Mouse (Mus musculus): ENCODE measurements around the gene Cdh6. TPM values are rescaled to one million over a fixed set of nuclear protein-coding genes. Genes with fewer than 3 reads are reported as not detected.

The Cdh6 gene
- polyA plus RNA-seq, 1 experiment from 2014 or later: 33.8 TPM

DNA sequence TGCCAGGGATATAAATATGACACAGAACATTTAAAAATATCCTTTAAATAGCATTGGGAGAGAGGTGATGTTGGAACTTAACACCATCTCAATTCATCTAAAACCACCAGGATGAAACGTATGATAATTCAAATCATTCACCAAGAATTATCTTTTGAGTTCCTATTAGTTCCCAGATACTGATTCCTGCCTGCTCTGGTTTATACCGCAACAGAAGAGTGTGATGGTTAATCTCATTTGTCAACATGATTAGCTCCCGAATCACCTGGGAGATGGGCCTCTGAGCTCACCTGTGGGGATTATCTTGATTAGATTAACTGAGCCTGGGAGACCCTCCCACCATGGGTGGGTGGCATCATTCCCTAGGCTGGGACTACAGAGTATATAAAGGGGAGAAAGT lies 41.0 kb downstream of the Cdh6 start:
- H3K4me3 ChIP-seq (ENCODE audit: low read length): no peak overlapping the region
- H3K27ac ChIP-seq (ENCODE audit: low read length): no peak overlapping the region
- H3K4me2 ChIP-seq (replicated peaks; ENCODE audit: low read depth, low read length): no peak overlapping the region
- no peak for ATAC-seq (ENCODE audit: low FRiP score, low TSS enrichment)
- H3K4me1 ChIP-seq (ENCODE audit: insufficient read depth, low read length): no peaks in the 10 kb centered on the region
- H3K36me3 ChIP-seq (ENCODE audit: insufficient read depth, low read length): no peaks in the 10 kb centered on the region
- 94% methylated on average over 3 of the region's 3 CpGs for WGBS
- H3K9me3 ChIP-seq (ENCODE audit: low read length): 0 out of 2 replicates have a peak, but pooled peaks cover 2% of the 10 kb centered on the region
- no peaks in the 10 kb centered on the region for H3K27me3 ChIP-seq (ENCODE audit: insufficient read depth, low read length)
- no peak overlapping the region for H3K9ac ChIP-seq (replicated peaks; ENCODE audit: low read length)

DNA sequence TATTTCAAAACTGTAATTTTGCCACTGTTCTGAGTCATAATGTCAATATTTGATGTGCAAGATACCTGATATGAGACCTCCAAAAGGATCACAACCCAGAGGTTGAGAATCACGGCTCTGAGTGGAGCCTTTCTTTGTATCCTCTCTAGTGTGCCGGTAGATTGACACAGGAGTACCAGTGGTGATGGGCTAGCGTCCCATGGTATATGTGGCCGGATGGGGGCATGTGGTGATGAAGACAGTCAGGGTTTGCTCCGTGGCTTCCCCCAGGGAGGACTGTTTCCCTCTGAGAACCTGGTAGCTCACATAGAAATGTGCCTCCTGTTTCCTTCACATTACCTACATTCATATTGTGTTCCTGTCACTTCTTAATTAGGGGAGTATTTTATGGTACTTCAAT lies 43.2 kb downstream of the Cdh6 start:
- H3K27me3 ChIP-seq (ENCODE audit: insufficient read depth, low read length): no peaks in the 10 kb centered on the region
- H3K4me2 ChIP-seq (replicated peaks; ENCODE audit: low read depth, low read length): no peak overlapping the region
- H3K9me3 ChIP-seq (ENCODE audit: low read length): 0 out of 2 replicates have a peak, but pooled peaks cover 2% of the 10 kb centered on the region
- WGBS: 80% methylated on average over 5 of the region's 5 CpGs
- H3K36me3 ChIP-seq (ENCODE audit: insufficient read depth, low read length): no peaks in the 10 kb centered on the region
- no peak overlapping the region for H3K27ac ChIP-seq (ENCODE audit: low read length)
- H3K9ac ChIP-seq (replicated peaks; ENCODE audit: low read length): no peak overlapping the region
- no peak for ATAC-seq (ENCODE audit: low FRiP score, low TSS enrichment)
- H3K4me3 ChIP-seq (ENCODE audit: low read length): no peak overlapping the region
- no peaks in the 10 kb centered on the region for H3K4me1 ChIP-seq (ENCODE audit: insufficient read depth, low read length)

DNA sequence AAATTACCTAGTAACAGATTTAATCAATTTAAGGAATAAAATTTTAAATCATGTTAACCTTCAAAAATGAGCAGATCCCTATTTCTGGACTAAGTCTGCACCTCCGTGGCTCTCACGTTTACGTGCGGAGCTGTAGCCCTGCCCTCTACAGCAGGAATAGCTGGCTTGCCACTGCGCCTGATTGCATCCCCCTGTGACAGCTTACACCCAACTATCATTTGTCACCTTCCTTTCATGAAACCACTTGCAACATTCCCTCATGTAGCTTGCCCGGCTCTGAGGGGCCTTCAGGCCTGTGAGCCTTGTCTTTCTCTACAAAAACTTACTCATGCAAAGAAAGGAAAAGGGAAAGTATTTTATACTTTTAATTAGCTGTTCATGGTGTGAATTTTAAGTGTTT lies 73.1 kb downstream of the Cdh6 start:
- H3K36me3 ChIP-seq (ENCODE audit: insufficient read depth, low read length): no peaks in the 10 kb centered on the region
- no peaks in the 10 kb centered on the region for H3K27me3 ChIP-seq (ENCODE audit: insufficient read depth, low read length)
- no peak for ATAC-seq (ENCODE audit: low FRiP score, low TSS enrichment)
- no peaks in the 10 kb centered on the region for H3K4me1 ChIP-seq (ENCODE audit: insufficient read depth, low read length)
- no peak overlapping the region for H3K4me3 ChIP-seq (ENCODE audit: low read length)
- H3K9ac ChIP-seq (replicated peaks; ENCODE audit: low read length): no peak overlapping the region
- no peak overlapping the region for H3K27ac ChIP-seq (ENCODE audit: low read length)
- H3K9me3 ChIP-seq (ENCODE audit: low read length): no peaks in the 10 kb centered on the region
- WGBS: 51% methylated on average over 6 of the region's 6 CpGs
- no peak overlapping the region for H3K4me2 ChIP-seq (replicated peaks; ENCODE audit: low read depth, low read length)

DNA sequence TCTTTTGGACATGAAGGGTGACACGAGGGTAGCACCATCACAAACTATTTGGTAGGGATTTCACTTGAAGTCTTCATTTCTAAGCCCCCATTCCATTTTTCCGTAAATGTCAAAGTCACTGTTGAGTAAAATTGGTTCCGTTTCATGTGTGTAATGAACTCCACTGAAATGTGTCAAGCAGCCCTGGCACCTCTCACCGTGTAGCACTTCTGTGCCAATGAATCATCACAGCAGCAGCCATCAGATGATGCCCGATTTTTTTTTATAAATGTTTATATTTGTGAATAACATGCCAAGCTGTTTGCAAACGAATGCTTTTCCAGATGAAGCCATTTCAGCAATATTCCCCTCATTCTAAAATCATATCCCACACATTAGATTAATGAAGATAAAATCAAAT lies 75.6 kb downstream of the Cdh6 start:
- Histone ChIP-seq H3K9me3 (ENCODE audit: low read length) (no peaks in the 10 kb centered on the region), H3K36me3 (ENCODE audit: insufficient read depth, low read length) (no peaks in the 10 kb centered on the region), H3K27ac (ENCODE audit: low read length) (no peak overlapping the region), H3K4me1 (ENCODE audit: insufficient read depth, low read length) (no peaks in the 10 kb centered on the region), H3K27me3 (ENCODE audit: insufficient read depth, low read length) (no peaks in the 10 kb centered on the region), H3K4me2 (replicated peaks; ENCODE audit: low read depth, low read length) (no peak overlapping the region), H3K4me3 (ENCODE audit: low read length) (no peak overlapping the region), H3K9ac (replicated peaks; ENCODE audit: low read length) (no peak overlapping the region)
- 84% methylated on average over 6 of the region's 6 CpGs for WGBS
- no peak for ATAC-seq (ENCODE audit: low FRiP score, low TSS enrichment)

DNA sequence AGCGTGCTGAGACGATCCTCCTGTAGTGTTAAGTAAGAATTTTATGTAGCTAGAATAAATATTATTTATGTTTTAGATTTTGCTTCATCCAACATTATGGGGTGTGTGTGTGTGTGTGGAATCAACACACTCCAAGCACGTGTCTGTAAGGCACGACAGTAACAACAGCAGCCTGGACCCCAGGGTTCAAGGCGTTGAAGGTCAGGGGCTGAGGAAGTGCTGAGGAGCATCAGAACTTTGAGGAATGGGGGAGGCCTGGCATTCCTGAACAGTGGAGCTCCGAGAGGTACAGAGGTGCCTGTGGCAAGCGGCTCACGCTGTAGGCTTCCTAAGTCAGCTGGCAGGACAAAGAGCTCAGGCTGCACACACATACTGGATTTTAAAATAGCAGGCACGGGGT lies 78.1 kb downstream of the Cdh6 start:
- Histone ChIP-seq H3K4me3 (ENCODE audit: low read length) (no peak overlapping the region), H3K27me3 (ENCODE audit: insufficient read depth, low read length) (no peaks in the 10 kb centered on the region), H3K9me3 (ENCODE audit: low read length) (no peaks in the 10 kb centered on the region), H3K27ac (ENCODE audit: low read length) (no peak overlapping the region), H3K4me2 (replicated peaks; ENCODE audit: low read depth, low read length) (no peak overlapping the region), H3K4me1 (ENCODE audit: insufficient read depth, low read length) (peaks cover 5% of the 10 kb centered on the region; the same call in 1 of the 2 replicates), H3K36me3 (ENCODE audit: insufficient read depth, low read length) (no peaks in the 10 kb centered on the region), H3K9ac (replicated peaks; ENCODE audit: low read length) (no peak overlapping the region)
- ATAC-seq (ENCODE audit: low FRiP score, low TSS enrichment): no peak
- WGBS: 65% methylated on average over 9 of the region's 9 CpGs

DNA sequence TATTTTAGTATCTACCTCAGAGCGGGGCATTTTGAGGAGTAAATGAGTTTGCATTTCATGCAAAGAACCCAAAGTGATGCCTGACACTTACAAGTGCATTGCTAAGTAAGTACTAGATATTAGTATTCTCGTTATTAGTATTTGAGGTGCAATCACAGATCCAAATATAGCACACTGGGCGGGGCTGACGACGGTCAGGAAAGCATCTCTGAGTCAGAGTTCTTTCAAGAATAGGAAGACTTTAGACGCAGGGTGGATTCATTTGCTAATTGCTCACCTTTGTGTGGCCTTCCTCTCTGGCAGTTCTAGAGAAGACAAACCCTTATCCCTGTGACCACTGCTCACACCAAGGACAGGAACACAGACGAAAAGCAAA lies 78.6 kb downstream of the Cdh6 start:
- 75% methylated on average over 7 of the region's 7 CpGs for WGBS
- Histone ChIP-seq H3K4me1 (ENCODE audit: insufficient read depth, low read length) (peaks cover 5% of the 10 kb centered on the region; the same call in 1 of the 2 replicates), H3K27me3 (ENCODE audit: insufficient read depth, low read length) (no peaks in the 10 kb centered on the region), H3K4me2 (replicated peaks; ENCODE audit: low read depth, low read length) (no peak overlapping the region), H3K4me3 (ENCODE audit: low read length) (no peak overlapping the region), H3K9ac (replicated peaks; ENCODE audit: low read length) (no peak overlapping the region), H3K36me3 (ENCODE audit: insufficient read depth, low read length) (no peaks in the 10 kb centered on the region), H3K27ac (ENCODE audit: low read length) (no peak overlapping the region), H3K9me3 (ENCODE audit: low read length) (no peaks in the 10 kb centered on the region)
- no peak for ATAC-seq (ENCODE audit: low FRiP score, low TSS enrichment)

DNA sequence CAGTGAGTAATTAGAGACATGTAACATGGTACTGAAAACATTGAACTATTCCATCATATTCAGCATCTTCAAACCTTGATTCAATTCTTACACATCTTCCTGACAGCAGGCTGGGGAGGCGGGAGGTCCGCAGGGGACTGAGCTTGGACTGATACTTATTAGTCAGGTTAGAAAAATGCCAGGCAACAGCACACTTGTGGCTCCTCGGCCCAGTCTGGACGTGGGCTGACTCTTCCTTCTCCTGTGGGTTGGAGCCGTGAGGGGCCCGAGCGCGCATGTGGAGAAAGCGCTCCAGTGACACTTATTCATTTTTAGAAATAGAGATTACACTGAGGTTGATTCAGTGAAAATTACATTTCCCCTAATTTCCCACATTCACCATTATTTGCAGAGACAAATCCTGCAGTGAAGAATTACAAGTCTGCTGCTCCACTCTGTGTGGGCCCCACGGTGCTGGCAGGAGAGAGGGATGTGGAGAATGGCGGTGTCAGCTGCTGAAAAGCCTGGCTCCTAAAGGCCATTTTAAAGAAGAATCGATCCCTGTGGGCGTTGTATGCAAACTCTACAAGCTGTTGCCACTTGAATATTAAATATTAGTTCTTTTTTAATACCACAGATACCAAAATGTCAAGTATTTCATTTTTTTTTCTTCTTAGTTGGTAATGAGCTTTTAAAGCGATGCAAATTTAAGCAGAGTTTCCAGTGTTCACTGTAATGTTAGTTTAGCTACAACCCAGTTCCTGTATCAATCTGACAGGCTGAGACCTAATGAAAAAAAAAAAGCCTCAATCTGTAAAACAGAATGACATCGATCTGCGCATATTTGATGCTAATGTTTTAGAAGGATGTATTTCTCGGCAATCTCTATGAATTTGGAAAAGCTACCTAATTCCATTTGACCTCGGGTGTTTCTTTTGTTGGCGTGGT lies 79.3 kb downstream of the Cdh6 start:
- Histone ChIP-seq H3K4me3 (ENCODE audit: low read length) (no peak overlapping the region), H3K36me3 (ENCODE audit: insufficient read depth, low read length) (no peaks in the 10 kb centered on the region), H3K27me3 (ENCODE audit: insufficient read depth, low read length) (no peaks in the 10 kb centered on the region), H3K9me3 (ENCODE audit: low read length) (no peaks in the 10 kb centered on the region), H3K4me1 (ENCODE audit: insufficient read depth, low read length) (peaks cover 5% of the 10 kb centered on the region; the same call in 1 of the 2 replicates), H3K9ac (replicated peaks; ENCODE audit: low read length) (no peak overlapping the region), H3K4me2 (replicated peaks; ENCODE audit: low read depth, low read length) (no peak overlapping the region), H3K27ac (ENCODE audit: low read length) (no peak overlapping the region)
- WGBS: 89% methylated on average over 19 of the region's 19 CpGs
- ATAC-seq (ENCODE audit: low FRiP score, low TSS enrichment): no peak

DNA sequence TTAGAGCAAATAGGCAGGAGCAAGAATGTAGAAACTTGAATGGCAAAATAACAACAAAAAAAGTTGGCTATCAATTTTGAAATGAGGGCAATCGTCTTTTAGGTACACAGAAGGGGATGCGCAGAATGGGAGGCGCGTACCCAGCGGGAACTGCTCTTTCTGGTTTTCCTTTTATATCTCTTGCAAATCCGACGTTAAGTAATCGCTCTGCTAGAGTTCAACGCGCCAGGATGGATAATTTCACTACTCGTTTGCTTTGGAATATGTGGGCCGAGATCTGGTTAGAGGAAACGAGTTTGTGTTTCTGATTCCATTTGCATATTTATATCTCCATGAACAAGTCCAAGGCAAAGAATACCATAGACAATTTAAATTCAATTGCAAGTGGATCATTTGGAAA lies 81.4 kb downstream of the Cdh6 start:
- Histone ChIP-seq H3K9ac (replicated peaks; ENCODE audit: low read length) (no peak overlapping the region), H3K9me3 (ENCODE audit: low read length) (no peaks in the 10 kb centered on the region), H3K27ac (ENCODE audit: low read length) (no peak overlapping the region), H3K36me3 (ENCODE audit: insufficient read depth, low read length) (no peaks in the 10 kb centered on the region), H3K27me3 (ENCODE audit: insufficient read depth, low read length) (no peaks in the 10 kb centered on the region), H3K4me1 (ENCODE audit: insufficient read depth, low read length) (peaks cover 5% of the 10 kb centered on the region; the same call in 1 of the 2 replicates), H3K4me2 (replicated peaks; ENCODE audit: low read depth, low read length) (no peak overlapping the region), H3K4me3 (ENCODE audit: low read length) (no peak overlapping the region)
- 88% methylated on average over 13 of the region's 13 CpGs for WGBS
- no peak for ATAC-seq (ENCODE audit: low FRiP score, low TSS enrichment)

DNA sequence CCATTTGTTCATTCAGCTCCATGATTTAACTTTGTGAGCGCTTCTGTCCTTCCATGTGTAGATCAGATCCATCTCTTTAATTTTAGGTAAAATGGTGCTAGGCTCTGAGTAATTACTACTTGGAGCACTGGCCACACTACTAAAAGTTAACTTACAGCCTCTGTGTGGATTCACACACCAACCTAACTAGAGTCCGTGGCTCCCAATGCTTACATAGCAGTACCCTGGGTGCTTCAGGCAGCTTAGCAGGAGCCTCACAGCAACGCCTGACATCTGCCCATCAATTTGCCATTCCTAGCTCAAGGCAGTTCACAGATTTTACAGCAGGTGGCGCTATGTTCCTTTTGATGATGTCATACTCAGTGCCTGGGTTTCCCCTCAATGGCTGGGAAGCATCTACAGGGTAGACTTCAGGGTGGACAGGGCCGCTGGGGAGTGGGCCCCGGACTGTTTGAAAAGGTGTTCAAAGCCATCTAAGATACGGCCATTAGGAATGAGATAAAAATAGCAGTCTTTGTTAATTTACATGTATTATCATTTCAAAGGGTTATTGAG lies 84.9 kb downstream of the Cdh6 start:
- H3K36me3 ChIP-seq (ENCODE audit: insufficient read depth, low read length): no peaks in the 10 kb centered on the region
- ATAC-seq (ENCODE audit: low FRiP score, low TSS enrichment): peak; percentile 79
- no peak overlapping the region for H3K9ac ChIP-seq (replicated peaks; ENCODE audit: low read length)
- no peaks in the 10 kb centered on the region for H3K27me3 ChIP-seq (ENCODE audit: insufficient read depth, low read length)
- no peaks in the 10 kb centered on the region for H3K9me3 ChIP-seq (ENCODE audit: low read length)
- no peak overlapping the region for H3K4me3 ChIP-seq (ENCODE audit: low read length)
- H3K27ac ChIP-seq (ENCODE audit: low read length): no peak overlapping the region
- H3K4me1 ChIP-seq (ENCODE audit: insufficient read depth, low read length): peaks cover 5% of the 10 kb centered on the region; the same call in 1 of the 2 replicates
- no peak overlapping the region for H3K4me2 ChIP-seq (replicated peaks; ENCODE audit: low read depth, low read length)
- 56% methylated on average over 7 of the region's 7 CpGs for WGBS

DNA sequence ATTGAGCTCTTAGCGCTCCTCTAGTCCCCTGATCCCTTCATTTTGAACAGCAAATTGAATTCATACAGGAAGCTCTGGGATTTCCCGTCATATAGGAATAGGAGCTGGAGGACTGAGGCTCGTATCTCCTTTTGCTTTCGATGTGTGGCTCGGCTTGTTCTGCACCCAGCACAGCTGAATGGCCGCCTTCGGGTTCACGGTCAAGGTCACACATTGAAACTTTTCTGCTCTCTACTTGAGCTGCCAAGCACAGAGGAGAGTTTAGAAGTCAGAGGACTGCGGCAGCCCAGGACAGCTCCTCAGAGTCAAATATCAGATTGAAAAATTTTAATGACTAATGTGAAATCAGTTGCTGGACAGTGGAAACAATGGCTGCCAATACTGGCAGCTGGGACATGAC lies 88.7 kb downstream of the Cdh6 start:
- Histone ChIP-seq H3K36me3 (ENCODE audit: insufficient read depth, low read length) (no peaks in the 10 kb centered on the region), H3K27ac (ENCODE audit: low read length) (no peak overlapping the region), H3K27me3 (ENCODE audit: insufficient read depth, low read length) (no peaks in the 10 kb centered on the region), H3K9me3 (ENCODE audit: low read length) (no peaks in the 10 kb centered on the region), H3K4me3 (ENCODE audit: low read length) (no peak overlapping the region), H3K4me2 (replicated peaks; ENCODE audit: low read depth, low read length) (no peak overlapping the region), H3K4me1 (ENCODE audit: insufficient read depth, low read length) (no peaks in the 10 kb centered on the region), H3K9ac (replicated peaks; ENCODE audit: low read length) (no peak overlapping the region)
- no peak for ATAC-seq (ENCODE audit: low FRiP score, low TSS enrichment)
- WGBS: 69% methylated on average over 9 of the region's 9 CpGs

All from kidney, embryonic 16.5 days (tissue).